Mouse (Mus musculus): ENCODE results near the gene Hist2h2aa2.

DNA sequence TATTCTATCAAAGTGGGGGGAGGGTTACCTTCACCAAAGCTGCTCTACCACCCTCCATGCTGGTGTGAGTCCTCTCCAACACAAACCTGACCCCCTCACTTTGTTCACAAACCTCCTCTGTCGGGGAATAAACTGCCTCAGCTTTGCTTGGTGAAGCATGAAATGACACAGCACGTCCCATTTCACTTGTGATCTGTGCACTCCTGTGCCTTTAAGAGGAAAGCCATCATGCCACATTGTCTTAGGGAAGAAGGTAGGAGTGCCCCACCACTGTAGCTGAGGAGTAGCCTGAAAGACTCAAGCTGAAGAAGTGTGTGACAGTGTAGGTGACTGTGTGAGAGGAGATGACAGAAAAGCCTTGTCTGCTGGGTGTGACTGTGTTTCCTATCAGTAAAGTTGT is 14.7 kb downstream of the Hist2h2aa2 start:
- no peak for TF ChIP-seq POLR2A (IDR thresholded peaks at IDR 0.05; ENCODE audit: insufficient read depth, low read depth, low read length)
- TF ChIP-seq CTCF (IDR thresholded peaks at IDR 0.05; ENCODE audit: insufficient read depth, low read depth, low read length): no peak
